Mouse (Mus musculus): ENCODE measurements at regions not wholly inside any gene's neighbourhood (a gene's known extent, or its start where the extent isn't known, plus 50 kb on each side); places are given as distances from the start of the nearest gene placed in this dataset.

DNA sequence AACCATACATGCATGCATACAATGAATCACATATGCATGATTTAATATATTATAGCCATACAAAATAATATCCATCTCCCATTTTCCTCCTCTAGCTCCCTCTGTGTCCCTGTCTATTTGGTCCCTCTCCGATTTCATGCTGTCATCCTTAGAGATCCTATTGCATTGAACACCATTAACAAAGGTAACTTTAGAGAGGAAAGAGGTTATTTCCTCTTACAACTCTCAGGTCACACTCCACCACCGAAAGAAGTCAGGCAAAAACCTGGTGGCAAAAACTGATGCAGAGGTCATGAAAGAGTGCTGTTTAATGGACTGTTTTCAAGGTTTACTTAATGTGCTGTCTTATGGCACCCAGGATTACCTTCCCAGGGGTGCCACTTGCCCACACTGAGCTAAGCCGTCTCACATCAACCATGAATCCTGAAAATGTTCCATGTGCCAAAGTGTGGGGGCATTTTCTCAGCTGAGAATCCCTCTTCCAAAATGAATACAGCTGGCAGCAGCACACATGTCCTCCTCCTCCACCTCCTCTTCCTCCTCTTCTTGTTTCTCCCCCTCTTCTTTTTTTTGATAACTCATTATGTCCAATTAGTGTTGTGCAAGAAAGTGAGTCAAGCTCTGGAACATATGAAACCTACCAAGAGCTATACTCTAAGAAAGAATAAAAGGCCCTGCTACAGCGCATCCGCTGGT, 212.4 kb downstream of the Efhb start:
- WGBS, result 88% methylated on average over 5 of the region's 5 CpGs
- Histone ChIP-seq H3K36me3 (ENCODE audit: control insufficient read depth, insufficient read depth, low read length) (no peaks in the 10 kb centered on the region), H3K9ac (ENCODE audit: low read length) (no peak overlapping the region), H3K4me3 (ENCODE audit: low read depth, low read length) (no peak overlapping the region), H3K27me3 (replicated peaks; ENCODE audit: control insufficient read depth, insufficient read depth, low read length) (no peaks in the 10 kb centered on the region), H3K9me3 (replicated peaks; ENCODE audit: control insufficient read depth, low read length) (no peaks in the 10 kb centered on the region), H3K4me1 (ENCODE audit: control insufficient read depth, insufficient read depth, low read length) (no peaks in the 10 kb centered on the region), H3K4me2 (ENCODE audit: low read length) (no peak overlapping the region), H3K27ac (ENCODE audit: low read depth, low read length) (no peak overlapping the region)
- ATAC-seq (no peak), DNase-seq (ENCODE audit: low spot score) (no peak)

DNA sequence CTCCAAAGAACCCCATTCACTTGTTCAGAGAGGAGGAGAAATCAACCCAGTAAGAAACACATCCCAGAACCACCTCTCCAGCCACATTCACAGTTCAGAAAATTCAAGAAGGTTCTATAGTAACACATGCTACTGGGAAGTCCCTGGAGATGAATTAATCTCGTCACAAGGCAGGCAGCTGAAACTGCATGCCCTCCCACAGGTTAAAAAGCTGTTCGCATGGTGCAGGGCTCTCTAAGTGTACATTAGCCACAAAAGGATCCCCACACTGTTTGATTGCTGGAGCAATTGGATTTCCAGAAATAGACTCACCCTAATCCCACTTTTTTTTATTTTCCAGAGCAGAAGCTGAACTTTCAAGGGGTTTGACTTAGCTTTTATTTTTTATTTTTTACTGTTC, 214.6 kb downstream of the Efhb start:
- no peak for DNase-seq (ENCODE audit: low spot score)
- no peaks in the 10 kb centered on the region for H3K4me1 ChIP-seq (ENCODE audit: control insufficient read depth, insufficient read depth, low read length)
- 54% methylated on average over 2 of the region's 2 CpGs for WGBS
- H3K4me3 ChIP-seq (ENCODE audit: low read depth, low read length), result no peak overlapping the region
- no peaks in the 10 kb centered on the region for H3K36me3 ChIP-seq (ENCODE audit: control insufficient read depth, insufficient read depth, low read length)
- H3K4me2 ChIP-seq (ENCODE audit: low read length), result no peak overlapping the region
- no peaks in the 10 kb centered on the region for H3K9me3 ChIP-seq (replicated peaks; ENCODE audit: control insufficient read depth, low read length)
- H3K9ac ChIP-seq (ENCODE audit: low read length), result no peak overlapping the region
- ATAC-seq, result no peak
- H3K27me3 ChIP-seq (replicated peaks; ENCODE audit: control insufficient read depth, insufficient read depth, low read length), result no peaks in the 10 kb centered on the region
- no peak overlapping the region for H3K27ac ChIP-seq (ENCODE audit: low read depth, low read length)

DNA sequence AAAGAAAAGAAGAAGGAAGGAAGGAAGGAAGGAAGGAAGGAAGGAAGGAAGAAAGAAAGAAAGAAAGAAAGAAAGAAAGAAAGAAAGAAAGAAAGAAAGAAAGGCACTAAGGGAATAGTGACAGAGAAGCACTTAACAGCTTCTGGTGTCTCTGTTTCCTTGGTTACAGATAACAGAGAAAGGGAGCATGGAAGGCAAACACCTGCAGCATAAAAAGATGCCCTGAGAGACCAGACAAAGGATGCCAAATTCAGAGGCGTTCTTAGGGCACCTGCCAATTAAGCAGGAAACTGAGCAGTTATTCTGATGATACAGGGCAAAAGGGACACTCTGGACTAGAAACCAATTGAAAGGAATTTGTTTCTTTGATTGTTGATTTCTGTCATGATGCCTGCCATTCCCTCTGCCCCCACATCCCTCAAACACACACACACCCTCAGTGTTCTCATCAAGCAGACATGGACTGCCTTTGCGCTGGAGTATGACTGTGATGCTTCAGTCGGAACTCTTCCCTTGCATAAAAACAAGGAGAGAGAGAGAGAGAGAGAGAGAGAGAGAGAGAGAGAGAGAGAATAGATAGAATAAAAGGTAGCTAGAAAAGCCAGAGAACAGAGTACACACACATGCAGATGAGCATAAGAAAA, 215.4 kb downstream of the Efhb start:
- no peak overlapping the region for H3K9ac ChIP-seq (ENCODE audit: low read length)
- H3K9me3 ChIP-seq (replicated peaks; ENCODE audit: control insufficient read depth, low read length), result no peaks in the 10 kb centered on the region
- H3K27me3 ChIP-seq (replicated peaks; ENCODE audit: control insufficient read depth, insufficient read depth, low read length), result no peaks in the 10 kb centered on the region
- peak; percentile 23 for DNase-seq (ENCODE audit: low spot score)
- no peak overlapping the region for H3K27ac ChIP-seq (ENCODE audit: low read depth, low read length)
- H3K4me1 ChIP-seq (ENCODE audit: control insufficient read depth, insufficient read depth, low read length), result no peaks in the 10 kb centered on the region
- WGBS, result 54% methylated on average over 3 of the region's 3 CpGs
- no peak overlapping the region for H3K4me3 ChIP-seq (ENCODE audit: low read depth, low read length)
- H3K4me2 ChIP-seq (ENCODE audit: low read length), result no peak overlapping the region
- no peaks in the 10 kb centered on the region for H3K36me3 ChIP-seq (ENCODE audit: control insufficient read depth, insufficient read depth, low read length)
- peak; percentile 70; the same call in 1 of the 2 replicates for ATAC-seq

DNA sequence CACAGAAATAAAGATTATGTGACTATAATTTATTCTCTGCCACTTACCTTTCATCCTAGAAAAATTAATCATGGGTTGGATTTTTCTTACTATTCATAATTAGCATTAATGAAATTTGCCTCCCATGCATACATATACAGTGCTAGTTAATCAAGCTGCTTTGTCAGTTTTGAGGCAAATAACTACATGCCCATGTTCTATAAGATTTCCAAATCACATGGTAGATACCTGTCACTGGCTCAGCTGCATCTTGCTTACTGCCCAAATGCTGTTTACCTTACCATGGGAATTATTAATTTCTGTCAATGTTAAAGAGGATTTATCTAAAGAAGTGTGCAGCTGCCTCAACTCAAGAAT, 252.7 kb downstream of the Efhb start:
- Histone ChIP-seq H3K4me1 (ENCODE audit: control insufficient read depth, insufficient read depth, low read length) (no peaks in the 10 kb centered on the region), H3K27ac (ENCODE audit: low read depth, low read length) (no peak overlapping the region), H3K27me3 (replicated peaks; ENCODE audit: control insufficient read depth, insufficient read depth, low read length) (no peaks in the 10 kb centered on the region), H3K9me3 (replicated peaks; ENCODE audit: control insufficient read depth, low read length) (no peaks in the 10 kb centered on the region), H3K36me3 (ENCODE audit: control insufficient read depth, insufficient read depth, low read length) (no peaks in the 10 kb centered on the region), H3K4me3 (ENCODE audit: low read depth, low read length) (no peak overlapping the region), H3K4me2 (ENCODE audit: low read length) (no peak overlapping the region), H3K9ac (ENCODE audit: low read length) (no peak overlapping the region)
- DNase-seq (ENCODE audit: low spot score) (peak; percentile 2), ATAC-seq (0 out of 2 replicates have a peak, but pooled peaks have one; percentile 12)

DNA sequence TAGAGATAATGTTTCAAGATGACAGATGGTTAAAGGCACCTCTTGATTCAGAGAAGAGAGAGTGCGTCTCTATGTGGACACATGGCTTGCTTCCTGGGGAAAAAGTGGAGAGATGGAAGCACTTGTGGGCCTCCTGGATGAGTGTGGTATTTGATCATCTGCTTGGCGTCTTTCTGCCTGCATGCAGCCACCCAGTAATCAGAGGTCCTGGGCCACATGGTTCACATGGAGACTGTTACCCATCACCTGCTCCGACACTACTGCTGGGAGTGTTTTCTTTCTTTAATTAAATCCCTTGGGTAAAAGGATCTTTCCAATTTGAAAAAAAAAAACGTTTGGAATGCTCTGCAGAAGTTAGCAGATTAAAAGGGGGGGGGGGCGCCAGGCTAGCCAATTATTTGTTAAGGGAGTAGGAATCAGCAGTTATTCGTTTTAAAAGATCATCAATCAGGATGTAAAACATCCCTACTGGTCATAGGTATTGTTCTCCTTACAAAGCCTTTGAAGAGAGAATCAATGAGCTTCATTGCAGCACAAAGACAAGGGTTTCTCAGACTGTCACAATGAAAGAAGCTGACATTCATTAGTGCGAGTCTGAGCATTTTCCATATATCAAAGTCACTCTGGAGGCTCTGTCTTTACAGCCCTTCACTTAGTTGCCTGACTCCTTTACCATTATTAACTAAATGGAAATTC, 253.3 kb downstream of the Efhb start:
- peak; percentile 10 for DNase-seq (ENCODE audit: low spot score)
- WGBS, result 7% methylated on average over 7 of the region's 7 CpGs
- Histone ChIP-seq H3K4me1 (ENCODE audit: control insufficient read depth, insufficient read depth, low read length) (no peaks in the 10 kb centered on the region), H3K9ac (ENCODE audit: low read length) (no peak overlapping the region), H3K27ac (ENCODE audit: low read depth, low read length) (no peak overlapping the region), H3K4me3 (ENCODE audit: low read depth, low read length) (no peak overlapping the region), H3K9me3 (replicated peaks; ENCODE audit: control insufficient read depth, low read length) (no peaks in the 10 kb centered on the region), H3K36me3 (ENCODE audit: control insufficient read depth, insufficient read depth, low read length) (no peaks in the 10 kb centered on the region), H3K4me2 (ENCODE audit: low read length) (no peak overlapping the region), H3K27me3 (replicated peaks; ENCODE audit: control insufficient read depth, insufficient read depth, low read length) (no peaks in the 10 kb centered on the region)
- ATAC-seq, result peak; percentile 58; the same call in 1 of the 2 replicates

Measured in forebrain, embryonic 14.5 days (tissue).